Mouse (Mus musculus) kidney, embryonic 15.5 days (tissue): Measurements from ENCODE around the gene Arl5c. TPM values are rescaled to one million over a fixed set of nuclear protein-coding genes. Genes with fewer than 3 reads are reported as not detected.

Source experiments
- ATAC-seq: fragments of 200-750 bp; cut with Nextera tagmentation; replicated peaks from 2 replicates; pipeline ENCODE4 v1.8.0; 2017; ENCODE audit warnings: moderate TSS enrichment; ENCODE audit not compliant: low FRiP score
- H3K27ac ChIP-seq: fragments of 300-500 bp; sonication (generic); 2 replicates; pipeline ENCODE4 v1.5.1; 2015; ENCODE audit warnings: mild to moderate bottlenecking, inconsistent platforms
- H3K27me3 ChIP-seq: fragments of 300-500 bp; sonication (generic); 2 replicates; pipeline ENCODE4 v1.6.1; 2015; ENCODE audit warnings: inconsistent platforms
- H3K36me3 ChIP-seq: fragments of 300-500 bp; sonication (generic); 2 replicates; pipeline ENCODE4 v1.6.1; 2015; ENCODE audit warnings: inconsistent platforms
- H3K4me1 ChIP-seq: fragments of 300-500 bp; sonication (generic); 2 replicates; pipeline ENCODE4 v1.6.1; 2015; ENCODE audit warnings: inconsistent platforms
- H3K4me2 ChIP-seq: fragments of 300-500 bp; sonication (generic); 2 replicates; pipeline ENCODE4 v1.6.1; 2015; ENCODE audit warnings: moderate library complexity, mild to moderate bottlenecking, inconsistent platforms
- H3K4me3 ChIP-seq: fragments of 300-500 bp; sonication (generic); replicated peaks from 2 replicates; pipeline ENCODE4 v1.5.1; 2015; ENCODE audit warnings: mild to moderate bottlenecking, inconsistent platforms
- H3K9ac ChIP-seq: fragments of 300-500 bp; sonication (generic); 2 replicates; pipeline ENCODE4 v1.6.1; 2015; ENCODE audit warnings: mild to moderate bottlenecking, inconsistent platforms
- H3K9me3 ChIP-seq: fragments of 300-500 bp; sonication (generic); replicated peaks from 2 replicates; pipeline ENCODE4 v1.6.1; 2016; ENCODE audit warnings: inconsistent platforms
- WGBS: fragments of 180-500 bp; shearing (Covaris S2); methylation state at CpG from one replicate; pipeline ENCODE4 v1.1.7; 2015; ENCODE audit warnings: mixed read lengths; 5-methylcytosine and 5-hydroxymethylcytosine counted together
- polyA plus RNA-seq: library from polyadenylated mRNA; unstranded; fragments of >200 nt; fragmentation: Nextera tagmentation; extraction: Ambion mirVana; gene quantifications from 2 replicates; pipeline ENCODE4 v1.2.1, GENCODE M21; 2015

Gene Arl5c
- polyA plus RNA-seq, 1 experiment from 2014 or later = 10.1 TPM

DNA sequence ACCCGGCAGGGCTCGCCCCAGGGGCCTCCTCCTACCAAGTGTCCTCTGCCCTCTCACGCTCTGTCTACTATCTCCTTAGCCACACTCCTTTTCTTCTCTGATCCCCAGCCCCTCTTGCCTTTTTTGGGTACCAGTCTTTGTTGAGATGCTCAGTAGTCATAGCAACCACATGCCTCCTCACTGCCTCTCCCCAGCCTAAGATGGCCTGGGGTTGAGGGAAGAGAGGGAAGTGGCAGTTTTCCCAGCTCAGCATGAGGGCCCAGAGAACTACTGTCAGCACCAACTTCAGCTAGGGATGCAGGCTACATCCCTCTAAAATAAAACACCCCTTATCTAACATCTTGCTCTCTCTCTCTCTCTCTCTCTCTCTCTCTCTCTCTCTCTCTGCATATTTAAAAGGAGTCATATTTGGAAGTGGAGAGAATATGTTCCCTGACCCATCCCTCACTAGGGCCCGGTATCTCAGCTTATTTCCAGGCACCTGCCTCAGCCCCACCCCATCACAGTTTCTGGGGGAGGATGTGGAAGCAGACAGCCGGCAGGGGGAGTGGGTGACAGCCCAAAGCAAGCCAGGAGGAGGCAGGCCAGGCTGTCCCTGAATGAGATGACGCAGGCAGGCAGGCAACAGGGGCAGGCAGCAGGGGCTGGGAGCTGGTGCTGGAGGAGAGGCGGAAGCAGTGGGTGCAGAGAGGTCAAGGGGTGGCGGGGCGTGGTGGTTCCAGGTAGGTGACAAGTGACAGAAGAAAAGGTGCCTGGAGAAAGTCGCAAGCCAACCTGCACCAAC, 23.1 kb upstream of the Arl5c start:
- H3K4me1 ChIP-seq = peaks cover 55% of the 10 kb centered on the region
- no peak for ATAC-seq
- no peak overlapping the region for H3K4me3 ChIP-seq
- no peak overlapping the region for H3K9ac ChIP-seq
- H3K27ac ChIP-seq = no peak overlapping the region
- H3K4me2 ChIP-seq = peak overlapping the region; percentile 91; the same call in 1 of the 2 replicates
- H3K27me3 ChIP-seq = no peaks in the 10 kb centered on the region
- WGBS = 44% methylated on average over 10 of the region's 10 CpGs
- H3K36me3 ChIP-seq = peaks cover 43% of the 10 kb centered on the region
- no peaks in the 10 kb centered on the region for H3K9me3 ChIP-seq

DNA sequence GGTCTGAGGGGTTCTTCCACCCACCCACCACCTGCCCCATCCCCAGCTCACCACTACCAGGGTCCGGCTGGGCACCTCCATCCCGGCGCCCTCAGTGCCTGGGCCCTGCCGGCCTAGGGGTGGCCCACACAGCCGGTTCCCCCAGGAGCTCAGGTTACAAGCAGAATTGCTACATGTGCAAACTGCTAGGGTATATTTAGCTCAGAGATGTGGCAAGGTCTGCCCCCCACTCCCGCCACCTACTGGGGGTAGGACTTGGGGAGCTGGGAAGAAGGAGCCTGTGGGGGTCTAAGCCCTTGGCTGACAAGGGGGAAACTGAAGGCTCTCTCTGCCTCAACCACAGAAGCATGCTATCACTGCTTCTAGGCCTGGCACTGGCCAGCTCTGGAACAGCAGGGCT, 22.2 kb upstream of the Arl5c start:
- 61% methylated on average over 6 of the region's 6 CpGs for WGBS
- no peaks in the 10 kb centered on the region for H3K9me3 ChIP-seq
- H3K27ac ChIP-seq = no peak overlapping the region
- no peak overlapping the region for H3K9ac ChIP-seq
- H3K27me3 ChIP-seq = no peaks in the 10 kb centered on the region
- no peak for ATAC-seq
- peaks cover 50% of the 10 kb centered on the region for H3K36me3 ChIP-seq
- no peak overlapping the region for H3K4me2 ChIP-seq
- no peak overlapping the region for H3K4me3 ChIP-seq
- peaks cover 50% of the 10 kb centered on the region for H3K4me1 ChIP-seq

DNA sequence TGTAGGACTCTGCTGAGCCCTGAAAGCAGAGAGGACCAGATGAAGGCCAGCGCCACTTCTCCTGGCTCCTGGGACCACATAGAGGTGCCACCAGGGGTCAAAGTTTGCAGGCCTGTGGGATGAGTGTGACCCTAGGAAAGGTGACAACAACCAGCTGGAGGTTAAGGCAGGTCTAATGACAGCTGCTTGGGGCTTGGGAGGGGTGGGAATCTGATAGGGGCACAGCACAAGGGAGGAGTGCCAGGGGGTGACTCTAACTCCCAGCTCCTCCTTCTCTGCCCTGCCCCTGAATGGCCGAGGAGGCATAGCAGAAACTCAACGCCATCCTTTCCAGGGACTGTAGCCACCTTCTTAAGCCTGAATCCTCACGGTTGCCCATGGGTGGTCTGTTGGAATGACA, 20.8 kb upstream of the Arl5c start:
- Histone ChIP-seq H3K9ac (no peak overlapping the region), H3K4me3 (no peak overlapping the region), H3K9me3 (no peaks in the 10 kb centered on the region), H3K4me1 (peaks cover 46% of the 10 kb centered on the region), H3K27me3 (no peaks in the 10 kb centered on the region), H3K27ac (0 out of 2 replicates have a peak overlapping the region, but pooled peaks have one; percentile 19), H3K4me2 (no peak overlapping the region), H3K36me3 (peaks cover 56% of the 10 kb centered on the region)
- 56% methylated on average over 4 of the region's 4 CpGs for WGBS
- ATAC-seq = 0 out of 2 replicates have a peak, but pooled peaks have one; percentile 12

DNA sequence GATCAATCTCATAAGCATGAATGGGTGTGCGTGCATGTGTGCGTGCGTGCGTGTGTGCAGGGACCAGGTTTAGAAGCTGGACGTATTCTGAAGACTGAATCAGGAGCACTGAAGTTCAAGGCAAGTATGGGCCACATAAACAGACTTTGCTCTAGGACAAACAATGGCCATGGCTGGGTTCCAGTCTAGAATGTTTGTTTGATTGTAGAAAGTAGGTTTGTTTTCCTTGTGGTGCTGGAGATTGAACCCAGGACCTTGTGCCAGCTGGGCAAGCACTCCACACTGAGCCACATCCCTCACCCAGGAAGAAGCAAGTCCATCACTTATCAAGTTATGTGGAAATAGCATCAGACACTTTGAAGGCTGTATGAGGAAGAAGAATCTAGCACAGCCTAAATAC, 20.2 kb upstream of the Arl5c start:
- Histone ChIP-seq H3K27ac (no peak overlapping the region), H3K36me3 (peaks cover 63% of the 10 kb centered on the region), H3K27me3 (no peaks in the 10 kb centered on the region), H3K9ac (no peak overlapping the region), H3K4me1 (peaks cover 39% of the 10 kb centered on the region), H3K9me3 (no peaks in the 10 kb centered on the region), H3K4me3 (no peak overlapping the region), H3K4me2 (no peak overlapping the region)
- no peak for ATAC-seq
- 87% methylated on average over 5 of the region's 5 CpGs for WGBS

DNA sequence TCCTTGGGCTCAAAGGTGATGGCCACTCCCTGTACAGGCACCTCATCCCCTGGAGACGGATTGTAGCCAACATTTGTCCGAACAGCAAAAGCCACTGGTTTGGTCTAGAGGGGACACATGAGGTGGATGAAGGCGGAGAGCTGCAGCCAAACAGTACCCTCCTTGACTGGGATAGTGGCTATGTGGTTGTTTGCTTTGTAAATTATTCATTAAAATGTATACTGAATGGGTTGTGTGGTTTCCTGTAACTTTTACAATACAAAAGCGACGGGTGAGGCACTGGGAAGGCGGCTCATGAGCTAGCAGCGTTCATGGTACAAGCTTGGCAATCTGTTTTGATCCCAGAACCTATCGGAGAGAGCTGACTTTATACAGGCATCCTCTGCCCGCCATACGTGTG, 16.9 kb upstream of the Arl5c start:
- H3K9ac ChIP-seq = no peak overlapping the region
- no peaks in the 10 kb centered on the region for H3K27me3 ChIP-seq
- no peak overlapping the region for H3K4me2 ChIP-seq
- WGBS = 81% methylated on average over 10 of the region's 10 CpGs
- ATAC-seq = no peak
- no peak overlapping the region for H3K27ac ChIP-seq
- no peaks in the 10 kb centered on the region for H3K9me3 ChIP-seq
- no peak overlapping the region for H3K4me3 ChIP-seq
- peaks cover 89% of the 10 kb centered on the region for H3K36me3 ChIP-seq
- peaks cover 10% of the 10 kb centered on the region; the same call in 1 of the 2 replicates for H3K4me1 ChIP-seq

DNA sequence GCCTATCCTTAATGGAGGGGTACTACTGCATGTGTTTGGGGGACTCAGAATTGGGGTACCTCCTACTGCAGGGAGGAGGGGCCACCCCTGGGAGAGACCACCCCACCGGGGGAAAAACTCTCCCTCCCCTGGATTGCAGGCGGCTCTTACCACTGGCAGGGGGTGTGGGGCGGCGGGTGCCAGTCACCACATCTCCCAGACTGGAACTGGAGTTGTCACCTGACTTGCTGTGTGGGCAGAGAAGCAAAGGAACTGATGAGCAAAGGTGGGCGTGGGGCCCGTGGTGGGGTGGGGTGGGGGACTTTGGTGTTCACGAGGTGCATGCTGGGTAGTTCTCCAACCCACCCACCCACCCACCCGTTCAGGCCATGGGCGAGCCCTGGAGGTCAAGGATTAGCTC, 15.7 kb upstream of the Arl5c start:
- Histone ChIP-seq H3K4me3 (no peak overlapping the region), H3K9me3 (no peaks in the 10 kb centered on the region), H3K4me2 (no peak overlapping the region), H3K9ac (no peak overlapping the region), H3K27ac (no peak overlapping the region), H3K27me3 (no peaks in the 10 kb centered on the region), H3K36me3 (peaks cover 89% of the 10 kb centered on the region), H3K4me1 (peaks cover 6% of the 10 kb centered on the region; the same call in 1 of the 2 replicates)
- 62% methylated on average over 9 of the region's 9 CpGs for WGBS
- ATAC-seq = no peak

DNA sequence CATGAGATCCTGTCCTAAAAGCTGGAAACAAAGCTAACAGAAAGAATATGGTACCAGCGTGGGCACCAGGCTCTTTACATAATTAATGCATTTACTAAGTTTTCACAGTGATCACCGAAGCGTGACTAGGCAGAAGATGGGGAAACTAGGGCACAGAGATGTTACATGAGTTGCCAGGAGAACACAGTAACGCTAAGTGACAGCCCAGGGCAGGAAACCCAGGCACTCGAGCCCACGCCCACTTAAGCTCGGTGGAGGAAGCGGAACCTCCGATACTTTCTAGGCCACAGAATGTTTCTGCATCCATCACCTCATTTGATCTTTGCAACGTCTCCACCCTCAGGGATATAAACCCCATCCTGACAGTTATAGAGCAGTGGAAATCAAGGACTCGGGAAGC, 12.1 kb upstream of the Arl5c start:
- no peaks in the 10 kb centered on the region for H3K9me3 ChIP-seq
- H3K36me3 ChIP-seq = peaks cover 84% of the 10 kb centered on the region
- H3K27ac ChIP-seq = no peak overlapping the region
- no peak overlapping the region for H3K9ac ChIP-seq
- H3K4me2 ChIP-seq = no peak overlapping the region
- no peak for ATAC-seq
- peaks cover 18% of the 10 kb centered on the region for H3K4me1 ChIP-seq
- no peaks in the 10 kb centered on the region for H3K27me3 ChIP-seq
- WGBS = 81% methylated on average over 11 of the region's 11 CpGs
- no peak overlapping the region for H3K4me3 ChIP-seq

DNA sequence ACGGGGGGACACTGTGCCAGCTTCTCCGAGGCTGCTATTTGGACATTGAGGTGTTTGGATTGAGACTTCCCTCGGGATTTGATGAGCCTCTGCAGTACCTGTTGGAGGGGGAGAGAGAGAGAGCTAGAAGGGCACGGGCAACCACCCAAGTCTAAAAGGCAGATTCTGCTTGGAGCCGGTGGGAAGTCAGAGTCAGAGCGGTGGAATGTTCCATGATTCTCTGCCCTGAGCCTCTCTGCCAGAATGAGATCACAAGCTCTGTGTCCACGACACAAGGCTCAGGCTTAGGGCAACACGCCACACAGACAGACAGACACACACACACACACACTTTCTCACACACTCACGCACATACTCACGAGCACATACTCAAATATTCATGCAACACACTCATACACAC, 9.7 kb upstream of the Arl5c start:
- Histone ChIP-seq H3K4me1 (peaks cover 31% of the 10 kb centered on the region), H3K9ac (no peak overlapping the region), H3K27me3 (peaks cover 11% of the 10 kb centered on the region), H3K27ac (no peak overlapping the region), H3K36me3 (peaks cover 70% of the 10 kb centered on the region), H3K4me3 (no peak overlapping the region), H3K9me3 (no peaks in the 10 kb centered on the region), H3K4me2 (no peak overlapping the region)
- ATAC-seq = no peak
- WGBS = 84% methylated on average over 10 of the region's 10 CpGs

DNA sequence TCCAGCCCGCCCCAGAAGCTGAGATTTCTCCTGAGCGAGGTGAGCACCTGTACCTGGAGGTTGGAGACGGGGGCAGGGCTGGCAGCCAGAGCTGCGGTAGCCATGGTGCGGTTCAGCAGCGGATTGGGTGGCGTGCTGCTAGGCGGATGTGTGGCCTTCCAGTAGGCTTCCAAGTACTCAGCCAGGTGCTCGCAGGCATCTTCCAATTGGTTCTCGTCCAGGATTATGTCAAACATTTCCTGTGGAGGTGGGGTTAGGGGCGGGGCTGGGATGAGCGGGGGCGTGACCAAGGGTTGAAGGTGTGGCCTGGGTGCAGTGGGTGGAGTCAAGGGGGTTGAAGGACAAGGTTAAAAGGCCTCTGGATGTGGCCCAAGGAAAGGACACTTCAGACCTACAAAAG, 9.1 kb upstream of the Arl5c start:
- Histone ChIP-seq H3K9me3 (no peaks in the 10 kb centered on the region), H3K27me3 (peaks cover 16% of the 10 kb centered on the region), H3K9ac (no peak overlapping the region), H3K36me3 (peaks cover 64% of the 10 kb centered on the region), H3K4me2 (no peak overlapping the region), H3K4me3 (no peak overlapping the region), H3K27ac (no peak overlapping the region), H3K4me1 (peaks cover 37% of the 10 kb centered on the region)
- 53% methylated on average over 13 of the region's 13 CpGs for WGBS
- ATAC-seq = no peak

DNA sequence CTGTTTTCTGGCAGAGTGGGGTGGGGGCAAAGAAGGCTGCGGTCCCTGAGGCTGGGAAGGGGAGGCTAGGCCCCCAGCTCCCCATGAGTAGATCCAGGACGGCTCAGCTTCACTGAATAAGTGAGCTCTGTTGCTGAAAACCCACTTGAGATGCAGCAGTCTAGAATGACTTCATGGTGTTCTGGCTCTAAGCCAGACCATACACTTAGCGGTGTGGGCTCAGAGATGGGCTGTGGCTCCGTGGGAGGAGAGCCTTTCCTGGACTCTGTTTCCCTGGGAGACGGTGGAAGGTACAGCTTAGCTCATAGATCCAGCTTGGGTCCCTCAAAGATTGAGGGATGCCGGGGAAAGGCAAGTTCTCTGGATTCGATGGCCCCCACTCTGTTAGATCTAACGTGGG, 8.2 kb upstream of the Arl5c start:
- 71% methylated on average over 8 of the region's 8 CpGs for WGBS
- no peak overlapping the region for H3K4me2 ChIP-seq
- no peak for ATAC-seq
- peaks cover 21% of the 10 kb centered on the region for H3K27me3 ChIP-seq
- no peak overlapping the region for H3K9ac ChIP-seq
- peak overlapping the region; percentile 51; the same call in 1 of the 2 replicates for H3K27ac ChIP-seq
- peaks cover 46% of the 10 kb centered on the region for H3K4me1 ChIP-seq
- H3K9me3 ChIP-seq = no peaks in the 10 kb centered on the region
- H3K36me3 ChIP-seq = peaks cover 55% of the 10 kb centered on the region
- no peak overlapping the region for H3K4me3 ChIP-seq

DNA sequence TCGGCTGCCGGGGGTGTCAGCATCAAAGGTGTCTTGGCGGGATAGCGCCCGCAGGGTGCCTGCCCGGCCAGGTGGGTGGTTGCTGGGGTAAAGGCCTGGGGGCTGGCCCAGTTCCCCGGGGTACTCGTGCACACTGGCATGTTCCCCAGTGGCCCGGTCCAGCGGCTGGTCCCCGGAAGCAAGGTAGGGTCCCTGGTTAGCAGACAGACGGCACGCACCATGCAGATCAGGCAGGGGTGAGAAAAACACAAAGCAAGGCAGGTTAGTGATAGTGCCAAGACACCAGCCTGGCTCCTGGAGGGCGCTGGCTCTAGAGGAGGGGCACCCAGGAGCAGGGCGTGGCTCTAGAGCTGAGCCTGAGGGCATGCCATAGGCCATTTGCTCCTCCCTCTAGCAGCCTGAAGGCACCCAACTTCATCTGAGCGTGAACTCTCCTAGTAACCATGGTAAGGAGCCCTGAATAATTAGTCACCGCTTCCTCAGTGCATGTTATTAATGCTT, 7.2 kb upstream of the Arl5c start:
- 0 out of 2 replicates have a peak, but pooled peaks have one; percentile 30 for ATAC-seq
- peaks cover 21% of the 10 kb centered on the region for H3K27me3 ChIP-seq
- 0 out of 2 replicates have a peak overlapping the region, but pooled peaks have one; percentile 28 for H3K4me2 ChIP-seq
- H3K4me1 ChIP-seq = peaks cover 48% of the 10 kb centered on the region
- no peak overlapping the region for H3K9ac ChIP-seq
- 45% methylated on average over 17 of the region's 17 CpGs for WGBS
- no peaks in the 10 kb centered on the region for H3K9me3 ChIP-seq
- no peak overlapping the region for H3K4me3 ChIP-seq
- H3K36me3 ChIP-seq = peaks cover 45% of the 10 kb centered on the region
- H3K27ac ChIP-seq = 0 out of 2 replicates have a peak overlapping the region, but pooled peaks have one; percentile 32

DNA sequence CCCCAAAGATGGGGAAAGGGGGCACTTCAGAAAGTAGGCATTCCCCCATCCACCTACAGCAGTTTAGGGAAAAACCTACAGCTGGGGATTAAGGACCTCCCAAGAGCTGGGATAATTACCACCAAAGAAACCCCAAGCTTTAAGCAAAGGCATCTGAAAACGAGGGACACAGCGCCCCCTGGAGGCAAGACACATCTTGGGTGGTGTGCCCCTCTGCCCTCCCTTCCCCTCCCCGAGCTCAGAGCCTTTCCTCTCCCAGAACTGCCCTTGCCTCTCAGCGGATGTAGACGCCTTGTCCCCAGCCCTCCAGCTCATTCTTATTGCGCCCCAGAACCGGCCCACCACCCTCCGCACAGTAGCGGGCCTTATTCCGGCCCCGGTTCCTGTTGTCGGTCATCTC, 6.6 kb upstream of the Arl5c start:
- H3K4me2 ChIP-seq = peak overlapping the region; percentile 28; the same call in 1 of the 2 replicates
- H3K9ac ChIP-seq = no peak overlapping the region
- peaks cover 48% of the 10 kb centered on the region for H3K4me1 ChIP-seq
- 0 out of 2 replicates have a peak overlapping the region, but pooled peaks have one; percentile 32 for H3K27ac ChIP-seq
- ATAC-seq = no peak
- H3K27me3 ChIP-seq = peaks cover 21% of the 10 kb centered on the region
- H3K36me3 ChIP-seq = peaks cover 39% of the 10 kb centered on the region
- WGBS = 21% methylated on average over 12 of the region's 12 CpGs
- H3K9me3 ChIP-seq = no peaks in the 10 kb centered on the region
- H3K4me3 ChIP-seq = 0 out of 2 replicates have a peak overlapping the region, but pooled peaks have one; percentile 7
